Mouse (Mus musculus) myocyte (in vitro differentiated cells): ENCODE measurements around the gene Fkbp10. TPM values are rescaled to one million over a fixed set of nuclear protein-coding genes. Genes with fewer than 3 reads are reported as not detected.

ENCODE experiments used
- H3K27me3 ChIP-seq: one replicate; pipeline ENCODE4 v1.6.1; 2011; ENCODE audit not compliant: control insufficient read depth, insufficient read depth, insufficient read length
- H3K36me3 ChIP-seq: one replicate; pipeline ENCODE4 v1.6.1; 2011; ENCODE audit not compliant: control insufficient read depth, insufficient read depth
- H3K4me2 ChIP-seq: one replicate; pipeline ENCODE4 v1.6.1; 2011; ENCODE audit warnings: low read depth, control low read depth
- H3K4me3 ChIP-seq: one replicate; pipeline ENCODE4 v1.5.1; 2011; ENCODE audit warnings: mild to moderate bottlenecking, control low read depth, moderate library complexity
- H3K79me2 ChIP-seq: one replicate; pipeline ENCODE4 v1.6.1; 2011; ENCODE audit not compliant: control insufficient read depth, insufficient read depth
- H3ac ChIP-seq: one replicate; pipeline ENCODE4 v1.6.1; 2011; ENCODE audit not compliant: control insufficient read depth, insufficient read length
- CEBPB ChIP-seq: IDR thresholded peaks from 2 replicates; pipeline ENCODE4 v1.6.1; 2011; ENCODE audit warnings: mild to moderate bottlenecking, moderate library complexity; ENCODE audit not compliant: poor library complexity, insufficient read depth, severe bottlenecking
- E2F4 ChIP-seq: IDR thresholded peaks from one replicate; pipeline ENCODE4 v1.6.1; 2011; ENCODE audit warnings: mild to moderate bottlenecking, control low read depth, moderate library complexity; ENCODE audit not compliant: insufficient read depth
- MAX ChIP-seq: IDR thresholded peaks from one replicate; pipeline ENCODE4 v1.6.1; 2011; ENCODE audit warnings: low read depth, mild to moderate bottlenecking, control low read depth
- MYOD1 ChIP-seq, 3 experiments: IDR thresholded peaks; one replicate each; pipeline ENCODE4 v1.6.1; 2011; ENCODE audit warnings: control low read depth in 2 of 3, low read depth in 2 of 3, mild to moderate bottlenecking in 2 of 3, moderate library complexity in 1 of 3; ENCODE audit not compliant: insufficient read length in 2 of 3, control insufficient read depth in 1 of 3
- MYOG ChIP-seq, 3 experiments: IDR thresholded peaks; one replicate each; pipeline ENCODE4 v1.6.1; 2011; ENCODE audit warnings: control low read depth in 2 of 3, low read depth in 2 of 3, mild to moderate bottlenecking in 2 of 3; ENCODE audit not compliant: insufficient read length in 2 of 3, control insufficient read depth in 1 of 3, insufficient read depth in 1 of 3
- POLR2A ChIP-seq: IDR thresholded peaks from one replicate; pipeline ENCODE4 v1.6.1; 2011; ENCODE audit warnings: low read depth, mild to moderate bottlenecking, control low read depth, moderate library complexity; ENCODE audit not compliant: insufficient read length
- POLR2AphosphoS2 ChIP-seq: IDR thresholded peaks from one replicate; pipeline ENCODE4 v1.6.1; 2011; ENCODE audit warnings: low read depth, control low read depth; ENCODE audit not compliant: insufficient read length
- REST ChIP-seq: IDR thresholded peaks from one replicate; pipeline ENCODE4 v1.6.1; 2011; ENCODE audit warnings: mild to moderate bottlenecking, control low read depth, moderate library complexity; ENCODE audit not compliant: insufficient read depth, insufficient read length
- SRF ChIP-seq: IDR thresholded peaks from one replicate; pipeline ENCODE4 v1.6.1; 2011; ENCODE audit warnings: low read depth; ENCODE audit not compliant: control insufficient read depth, insufficient read length
- TCF12 ChIP-seq: IDR thresholded peaks from one replicate; pipeline ENCODE4 v1.6.1; 2011; ENCODE audit warnings: mild to moderate bottlenecking, control low read depth; ENCODE audit not compliant: poor library complexity, insufficient read depth, severe bottlenecking
- TCF3 ChIP-seq: IDR thresholded peaks from one replicate; pipeline ENCODE4 v1.6.1; 2011; ENCODE audit warnings: low read depth, control low read depth; ENCODE audit not compliant: insufficient read length
- USF1 ChIP-seq: IDR thresholded peaks from one replicate; pipeline ENCODE4 v1.6.1; 2011; ENCODE audit warnings: low read depth, mild to moderate bottlenecking, control low read depth, moderate library complexity
- polyA plus RNA-seq: library from polyadenylated mRNA; unstranded; fragments of >200 nt; fragmentation: generic; extraction: Trizol; gene quantifications from one replicate; pipeline ENCODE4 v1.2.1, GENCODE M21; 2012; ENCODE audit warnings: missing spikeins

Fkbp10 gene
- polyA plus RNA-seq, 1 experiment = 162 TPM

DNA sequence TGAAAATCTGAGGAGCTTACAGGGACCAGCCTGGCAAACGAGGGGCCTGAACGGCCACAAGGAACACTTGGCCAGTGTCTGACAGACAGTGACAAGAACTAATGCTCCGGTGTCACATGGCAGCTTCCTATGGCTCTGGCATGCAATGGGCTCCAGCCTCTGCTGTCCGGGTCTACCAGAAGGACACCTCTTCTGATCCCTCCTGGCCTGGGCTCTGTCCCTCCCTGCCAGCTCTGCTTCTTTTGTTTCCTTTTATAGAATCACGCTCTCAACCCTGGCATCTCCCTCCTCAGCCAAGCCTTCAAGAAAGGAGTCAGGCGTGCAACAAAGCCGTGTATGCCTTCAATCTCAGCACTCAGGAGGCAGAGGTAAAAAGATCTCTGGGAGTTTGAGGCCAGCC is 14.6 kb downstream of the Fkbp10 start:
- Histone ChIP-seq H3K27me3 (no peaks in the 10 kb centered on the region), H3K79me2 (no peaks in the 10 kb centered on the region), H3K36me3 (peaks cover 4% of the 10 kb centered on the region), H3K4me2 (no peak overlapping the region), H3ac (no peak overlapping the region), H3K4me3 (no peak overlapping the region)
- TF ChIP-seq MYOG (IDR thresholded peaks at IDR 0.05; ENCODE audit: control insufficient read depth in 1 of 3, insufficient read depth in 1 of 3, insufficient read length in 2 of 3, low read depth in 2 of 3) = no peak
- TF ChIP-seq CEBPB = no peak
- no peak for TF ChIP-seq E2F4
- no peak for TF ChIP-seq POLR2AphosphoS2
- no peak for TF ChIP-seq REST
- no peak for TF ChIP-seq POLR2A
- TF ChIP-seq MAX = no peak
- no peak for TF ChIP-seq USF1
- TF ChIP-seq SRF = no peak
- no peak for TF ChIP-seq TCF3
- no peak for TF ChIP-seq MYOD1 (IDR thresholded peaks at IDR 0.05; ENCODE audit: control insufficient read depth in 1 of 3, insufficient read length in 2 of 3, low read depth in 2 of 3)
- TF ChIP-seq TCF12 = no peak

DNA sequence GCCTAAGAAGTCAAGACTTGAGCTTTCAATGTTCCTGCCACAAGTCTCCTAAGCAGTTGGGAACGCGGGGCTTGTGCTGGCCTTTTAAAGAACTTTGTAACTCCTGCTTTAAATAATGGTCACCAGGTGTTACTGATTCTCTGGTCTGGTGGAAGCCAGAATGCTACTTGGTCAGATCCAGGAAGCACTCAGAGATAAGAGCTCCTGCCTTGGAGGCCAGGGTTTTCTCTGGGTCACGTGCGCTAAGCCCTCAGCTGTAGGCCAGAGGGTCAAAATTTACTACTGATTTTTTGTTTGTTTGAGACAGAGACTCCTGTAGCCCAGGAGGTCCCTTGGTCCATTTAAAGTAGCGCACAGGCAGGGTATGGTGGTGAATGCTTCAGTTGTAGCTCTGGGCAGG is 16.5 kb downstream of the Fkbp10 start:
- no peaks in the 10 kb centered on the region for H3K27me3 ChIP-seq
- H3ac ChIP-seq = no peak overlapping the region
- H3K4me3 ChIP-seq = no peak overlapping the region
- no peaks in the 10 kb centered on the region for H3K79me2 ChIP-seq
- TF ChIP-seq MAX = no peak
- TF ChIP-seq MYOD1 (IDR thresholded peaks at IDR 0.05; ENCODE audit: control insufficient read depth in 1 of 3, insufficient read length in 2 of 3, low read depth in 2 of 3) = no peak
- no peak for TF ChIP-seq TCF3
- no peak for TF ChIP-seq REST
- no peak for TF ChIP-seq MYOG (IDR thresholded peaks at IDR 0.05; ENCODE audit: control insufficient read depth in 1 of 3, insufficient read depth in 1 of 3, insufficient read length in 2 of 3, low read depth in 2 of 3)
- TF ChIP-seq USF1 = no peak
- no peak for TF ChIP-seq E2F4
- no peak for TF ChIP-seq CEBPB
- no peak for TF ChIP-seq POLR2AphosphoS2
- TF ChIP-seq POLR2A = no peak
- TF ChIP-seq SRF = no peak
- peaks cover 4% of the 10 kb centered on the region for H3K36me3 ChIP-seq
- H3K4me2 ChIP-seq = no peak overlapping the region

DNA sequence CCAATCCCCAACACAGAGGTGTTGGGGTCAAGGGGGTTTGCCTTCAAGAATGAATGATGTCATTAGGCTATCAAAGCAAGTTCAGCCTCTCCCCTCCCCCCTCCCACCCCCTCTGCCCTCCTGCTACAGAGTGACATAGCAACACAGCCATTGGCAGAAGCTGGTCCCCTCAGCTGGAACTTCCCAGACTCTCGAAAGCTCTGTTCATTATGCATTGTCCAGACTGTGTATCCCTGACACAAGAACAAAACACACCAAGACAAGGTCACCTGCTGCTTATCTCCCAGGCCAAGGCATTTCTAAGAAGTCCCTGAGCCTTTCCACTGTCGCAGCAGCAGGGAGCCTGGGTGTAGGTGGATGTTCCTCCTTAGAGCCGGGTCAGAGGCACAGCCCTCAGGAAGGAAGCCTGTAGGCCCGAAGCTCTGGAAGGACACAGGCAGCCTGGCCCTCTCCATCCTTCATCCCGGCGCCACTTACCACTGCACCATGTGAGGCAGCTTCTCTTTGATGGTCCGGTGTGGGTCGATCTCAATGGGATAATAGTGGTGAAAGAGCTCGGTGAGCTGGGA is 20.3 kb downstream of the Fkbp10 start:
- Histone ChIP-seq H3ac (no peak overlapping the region), H3K4me2 (no peak overlapping the region), H3K36me3 (peaks cover 4% of the 10 kb centered on the region), H3K79me2 (no peaks in the 10 kb centered on the region), H3K4me3 (no peak overlapping the region), H3K27me3 (no peaks in the 10 kb centered on the region)
- TF ChIP-seq SRF (no peak), MYOG (IDR thresholded peaks at IDR 0.05; ENCODE audit: control insufficient read depth in 1 of 3, insufficient read depth in 1 of 3, insufficient read length in 2 of 3, low read depth in 2 of 3) (no peak), E2F4 (no peak), POLR2AphosphoS2 (no peak), CEBPB (no peak), USF1 (no peak), MYOD1 (IDR thresholded peaks at IDR 0.05; ENCODE audit: control insufficient read depth in 1 of 3, insufficient read length in 2 of 3, low read depth in 2 of 3) (no peak), REST (no peak), MAX (no peak), POLR2A (no peak), TCF3 (no peak)

DNA sequence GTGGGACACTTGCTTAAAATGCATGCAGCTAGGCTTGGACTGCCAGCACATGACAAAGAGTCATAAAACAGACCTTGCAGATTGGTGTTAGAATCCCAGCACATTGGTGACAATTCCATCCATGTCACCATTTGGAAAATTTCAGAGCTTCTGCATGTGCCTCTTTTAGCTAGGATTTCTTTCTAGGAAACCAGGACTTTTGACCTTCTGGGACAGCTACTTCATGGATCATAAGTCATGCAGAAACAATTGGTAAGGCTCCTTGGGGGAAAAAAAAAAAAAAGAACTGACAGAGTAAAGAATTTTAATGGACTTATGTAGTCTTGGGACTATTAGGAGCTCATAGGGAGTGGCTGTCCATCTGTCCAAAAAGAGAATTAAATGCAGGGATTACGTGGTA is 22.4 kb downstream of the Fkbp10 start:
- H3K4me2 ChIP-seq = no peak overlapping the region
- no peaks in the 10 kb centered on the region for H3K27me3 ChIP-seq
- H3K36me3 ChIP-seq = peaks cover 1% of the 10 kb centered on the region
- no peaks in the 10 kb centered on the region for H3K79me2 ChIP-seq
- TF ChIP-seq MAX (no peak), POLR2AphosphoS2 (no peak), REST (no peak), POLR2A (no peak), SRF (no peak), CEBPB (no peak), TCF12 (no peak), TCF3 (no peak), MYOD1 (IDR thresholded peaks at IDR 0.05; ENCODE audit: control insufficient read depth in 1 of 3, insufficient read length in 2 of 3, low read depth in 2 of 3) (no peak), MYOG (IDR thresholded peaks at IDR 0.05; ENCODE audit: control insufficient read depth in 1 of 3, insufficient read depth in 1 of 3, insufficient read length in 2 of 3, low read depth in 2 of 3) (no peak), USF1 (no peak), E2F4 (no peak)
- no peak overlapping the region for H3ac ChIP-seq
- H3K4me3 ChIP-seq = no peak overlapping the region
